Comparison of ENCODE assay signal across 20 mouse cellular contexts in the genomic region with DNA sequence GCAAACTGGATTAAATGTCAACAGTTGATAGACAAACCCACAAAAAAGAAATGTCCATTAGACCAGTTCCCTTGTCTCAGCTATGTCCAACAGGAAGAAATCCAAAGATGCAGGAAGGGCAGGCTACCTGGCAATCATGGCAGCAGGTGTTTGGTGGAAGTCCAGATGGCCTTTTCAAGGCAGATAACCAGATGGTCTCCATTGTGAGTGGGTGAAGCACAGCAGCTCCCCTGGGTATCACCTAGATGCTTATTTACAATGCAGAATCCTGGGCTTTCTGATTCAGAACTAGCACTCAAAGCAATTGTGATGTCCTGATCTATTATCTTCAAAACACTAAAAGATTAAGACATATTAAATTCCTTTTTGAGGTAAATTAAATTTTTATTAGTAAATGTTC.
DNase-seq lines count a peak whose midpoint lies in the region; TF ChIP-seq lines count a peak whose summit lies in the region.
"Had no signal": no experiment of that assay in that cellular context is flagged by ENCODE, and none has a peak within 500 bp of the region (broad histone marks: within the 10 kb centered on the region; RNA-seq: fewer than 3 reads in every experiment).

No protein-coding gene starts in this region.

- H3K36me3 ChIP-seq in ES-Bruce4 (ENCODE audit: control insufficient read depth, insufficient read depth, low read length, poor library complexity, severe bottlenecking), result no peaks in the 10 kb centered on the region
- no peaks in the 10 kb centered on the region for H3K36me3 ChIP-seq in limb, embryonic 10.5 days
- H3K36me3 ChIP-seq: embryonic facial prominence, embryonic 10.5 days; forebrain, embryonic 15.5 days; heart, embryonic 12.5 days; hindbrain, embryonic 10.5 days; neural tube, embryonic 13.5 days had no signal

- DNase-seq in left cerebral cortex, postnatal 4 days, result peak; percentile 8
- no peak for DNase-seq in left cerebral cortex, adult 9 months (ENCODE audit: low spot score in 2 of 2)
- peak; percentile 24 for DNase-seq in cerebellum, adult 11 months
- peak; percentile 51 for DNase-seq in cerebellum, adult 9-11 months
- DNase-seq in c-Kit-positive CD71-positive TER-119-positive erythroid progenitor cells, embryonic 14.5 days (ENCODE audit: low spot score), result no peak
- DNase-seq in embryo, embryonic 10 days (ENCODE audit: low spot score), result no peak
- no peak for DNase-seq in limb, embryonic 10.5 days (ENCODE audit: low spot score)
- DNase-seq: adrenal gland, adult 8-10 months; heart, postnatal 10 days; kidney, adult 18-20 months; lung, postnatal 4 days had no signal

- no peak for TF ChIP-seq POLR2A in ES-Bruce4 (IDR thresholded peaks at IDR 0.05; ENCODE audit: insufficient read depth, low read length)

- H3K4me1 ChIP-seq in ES-Bruce4 (ENCODE audit: control insufficient read depth, insufficient read depth, low read length), result no peaks in the 10 kb centered on the region
- H3K4me1 ChIP-seq in limb, embryonic 10.5 days, result 0 out of 2 replicates have a peak, but pooled peaks cover 2% of the 10 kb centered on the region
- H3K4me1 ChIP-seq: forebrain, embryonic 15.5 days; heart, embryonic 12.5 days; neural tube, embryonic 13.5 days had no signal

- TF ChIP-seq EP300 in ES-Bruce4 (IDR thresholded peaks at IDR 0.05; ENCODE audit: insufficient read depth, low read depth, low read length), result peak; percentile 83

- H3K27me3 ChIP-seq in ES-Bruce4 (ENCODE audit: control insufficient read depth, insufficient read depth, low read length, poor library complexity, severe bottlenecking), result no peaks in the 10 kb centered on the region
- no peaks in the 10 kb centered on the region for H3K27me3 ChIP-seq in limb, embryonic 10.5 days (ENCODE audit: low read depth, poor library complexity, severe bottlenecking)
- H3K27me3 ChIP-seq: CH12.LX; forebrain, embryonic 15.5 days; heart, embryonic 12.5 days; neural tube, embryonic 13.5 days had no signal

- no peak overlapping the region for H3K27ac ChIP-seq in ES-Bruce4 (ENCODE audit: insufficient read depth, low read length)
- no peak overlapping the region for H3K27ac ChIP-seq in limb, embryonic 10.5 days
- H3K27ac ChIP-seq: embryonic facial prominence, embryonic 10.5 days; forebrain, embryonic 15.5 days; hindbrain, embryonic 10.5 days; kidney, postnatal 0 days; left cerebral cortex, adult 2 months; neural tube, embryonic 13.5 days had no signal

- no peaks in the 10 kb centered on the region for H3K9me3 ChIP-seq in ES-Bruce4 (replicated peaks; ENCODE audit: control insufficient read depth, insufficient read depth, low read length, poor library complexity, severe bottlenecking)
- H3K9me3 ChIP-seq in limb, embryonic 10.5 days (replicated peaks), result no peaks in the 10 kb centered on the region
- H3K9me3 ChIP-seq: embryonic facial prominence, embryonic 10.5 days; forebrain, embryonic 15.5 days; heart, embryonic 12.5 days; hindbrain, embryonic 10.5 days; neural tube, embryonic 13.5 days had no signal

- TF ChIP-seq CTCF in ES-Bruce4 (IDR thresholded peaks at IDR 0.05; ENCODE audit: low read depth, low read length), result no peak

- no peak overlapping the region for H3K9ac ChIP-seq in ES-Bruce4 (ENCODE audit: low read depth, poor library complexity, severe bottlenecking)
- H3K9ac ChIP-seq: forebrain, embryonic 15.5 days; heart, embryonic 12.5 days; neural tube, embryonic 13.5 days had no signal

- intact Hi-C loops in left cerebral cortex, postnatal 4 days (cut with DNase I), result no loop called here

- no peak overlapping the region for H3K4me3 ChIP-seq in ES-Bruce4 (ENCODE audit: low read depth, low read length)
- H3K4me3 ChIP-seq in limb, embryonic 10.5 days, result no peak overlapping the region
- H3K4me3 ChIP-seq: embryonic facial prominence, embryonic 10.5 days; forebrain, embryonic 15.5 days; heart, embryonic 12.5 days; hindbrain, embryonic 10.5 days; left cerebral cortex, adult 2 months; neural tube, embryonic 13.5 days had no signal

Comparison
In these comparisons a context has a peak if more than half of its experiments do, and no peak if none do; other contexts are left out.
1. DNase-seq: peak in left cerebral cortex, postnatal 4 days (single experiment), cerebellum, adult 11 months (single experiment) and cerebellum, adult 9-11 months (single experiment); none in left cerebral cortex, adult 9 months (0 of 2), c-Kit-positive CD71-positive TER-119-positive erythroid progenitor cells, embryonic 14.5 days (single experiment), embryo, embryonic 10 days (single experiment) and limb, embryonic 10.5 days (single experiment).